Mouse (Mus musculus) midbrain, embryonic 14.5 days (tissue): Measurements from ENCODE around the gene AC170998.1. TPM values are rescaled to one million over a fixed set of nuclear protein-coding genes. Genes with fewer than 3 reads are reported as not detected.
"Not testable (repeated sequence)": the region's sequence is repeated elsewhere in the genome, so short reads cannot be mapped to it uniquely, and the experiment has no call there.

Source experiments
- ATAC-seq: fragments of 200-750 bp; cut with Nextera tagmentation; 2 replicates; pipeline ENCODE4 v1.8.0; 2017; ENCODE audit warnings: moderate number of reproducible peaks, moderate library complexity; ENCODE audit not compliant: low FRiP score, low TSS enrichment
- DNase-seq: peaks from one replicate; pipeline ENCODE4 v3.0.0-alpha.2; 2015
- H3K27ac ChIP-seq: fragments of 300-500 bp; sonication (generic); replicated peaks from 2 replicates; pipeline ENCODE4 v1.5.1; 2014; ENCODE audit warnings: mild to moderate bottlenecking, low read depth, low read length, moderate library complexity
- H3K27me3 ChIP-seq: fragments of 300-500 bp; sonication (generic); 2 replicates; pipeline ENCODE4 v1.6.1; 2014; ENCODE audit warnings: low read length, control low read depth, mixed read lengths; ENCODE audit not compliant: control insufficient read depth, insufficient read depth
- H3K36me3 ChIP-seq: fragments of 300-500 bp; sonication (generic); 2 replicates; pipeline ENCODE4 v1.6.1; 2014; ENCODE audit warnings: low read length, control low read depth; ENCODE audit not compliant: control insufficient read depth, insufficient read depth
- H3K4me1 ChIP-seq: fragments of 300-500 bp; sonication (generic); 2 replicates; pipeline ENCODE4 v1.6.1; 2014; ENCODE audit warnings: mild to moderate bottlenecking, antibody characterized with exemption, low read length, control low read depth; ENCODE audit not compliant: control insufficient read depth, insufficient read depth
- H3K4me2 ChIP-seq: fragments of 300-500 bp; sonication (generic); 2 replicates; pipeline ENCODE4 v1.6.1; 2014; ENCODE audit warnings: mild to moderate bottlenecking, low read length, moderate library complexity
- H3K4me3 ChIP-seq: fragments of 300-500 bp; sonication (generic); replicated peaks from 2 replicates; pipeline ENCODE4 v1.5.1; 2014; ENCODE audit warnings: low read depth, low read length
- H3K9ac ChIP-seq: fragments of 300-500 bp; sonication (generic); replicated peaks from 2 replicates; pipeline ENCODE4 v1.6.1; 2014; ENCODE audit warnings: mild to moderate bottlenecking, low read length, moderate library complexity
- H3K9me3 ChIP-seq: fragments of 300-500 bp; sonication (generic); 2 replicates; pipeline ENCODE4 v1.6.1; 2016; ENCODE audit warnings: low read length, control low read depth, mixed read lengths; ENCODE audit not compliant: control insufficient read depth
- WGBS: fragments of 180-500 bp; shearing (Covaris S2); extraction: QIAGEN DNeasy Blood & Tissue Kit; methylation state at CpG from one replicate; pipeline ENCODE4 v1.1.7; 2014; 5-methylcytosine and 5-hydroxymethylcytosine counted together
- polyA plus RNA-seq: library from polyadenylated mRNA; unstranded; fragments of >200 nt; fragmentation: Nextera tagmentation; extraction: Ambion mirVana; gene quantifications from 2 replicates; pipeline ENCODE4 v1.2.1, GENCODE M21; 2014

The AC170998.1 gene
- polyA plus RNA-seq, 1 experiment from 2014 or later: 2.1 TPM

GRCm38 (mm10) chr17:28709552-28710290, 16.2 kb upstream of the AC170998.1 start:
- DNase-seq (no peak), ATAC-seq (no peak)
- H3K27me3 ChIP-seq: no peaks in the 10 kb centered on the region
- H3K27ac ChIP-seq: no peak overlapping the region
- no peaks in the 10 kb centered on the region for H3K4me1 ChIP-seq
- no peak overlapping the region for H3K9ac ChIP-seq
- no peaks in the 10 kb centered on the region for H3K9me3 ChIP-seq
- H3K4me2 ChIP-seq: no peak overlapping the region
- 94% methylated on average over 8 of the region's 8 CpGs for WGBS
- peaks cover 10% of the 10 kb centered on the region for H3K36me3 ChIP-seq
- H3K4me3 ChIP-seq: no peak overlapping the region

- H3K4me3 ChIP-seq: no peak overlapping the region
- H3K27me3 ChIP-seq: no peaks in the 10 kb centered on the region
- H3K9me3 ChIP-seq: no peaks in the 10 kb centered on the region
- H3K36me3 ChIP-seq: peaks cover 16% of the 10 kb centered on the region
- 93% methylated on average over 8 of the region's 8 CpGs for WGBS
- ATAC-seq (no peak), DNase-seq (no peak)
- no peaks in the 10 kb centered on the region for H3K4me1 ChIP-seq
- H3K9ac ChIP-seq: no peak overlapping the region
- H3K27ac ChIP-seq: no peak overlapping the region
- no peak overlapping the region for H3K4me2 ChIP-seq
Measured at GRCm38 (mm10) chr17:28710291-28710688, 15.6 kb upstream of the AC170998.1 start.

GRCm38 (mm10) chr17:28711237-28711636, 14.6 kb upstream of the AC170998.1 start:
- H3K9me3 ChIP-seq: no peaks in the 10 kb centered on the region
- 84% methylated on average over 6 of the region's 6 CpGs for WGBS
- H3K4me3 ChIP-seq: no peak overlapping the region
- H3K36me3 ChIP-seq: peaks cover 24% of the 10 kb centered on the region
- no peak overlapping the region for H3K27ac ChIP-seq
- no peak for ATAC-seq
- DNase-seq: no peak
- H3K27me3 ChIP-seq: no peaks in the 10 kb centered on the region
- H3K4me2 ChIP-seq: no peak overlapping the region
- H3K9ac ChIP-seq: no peak overlapping the region
- H3K4me1 ChIP-seq: no peaks in the 10 kb centered on the region

- peaks cover 35% of the 10 kb centered on the region for H3K36me3 ChIP-seq
- no peak overlapping the region for H3K9ac ChIP-seq
- DNase-seq (no peak), ATAC-seq (no peak)
- WGBS: 92% methylated on average over 6 of the region's 6 CpGs
- H3K4me3 ChIP-seq: no peak overlapping the region
- H3K4me1 ChIP-seq: no peaks in the 10 kb centered on the region
- H3K27me3 ChIP-seq: no peaks in the 10 kb centered on the region
- no peaks in the 10 kb centered on the region for H3K9me3 ChIP-seq
- H3K27ac ChIP-seq: no peak overlapping the region
- H3K4me2 ChIP-seq: no peak overlapping the region
Measured at GRCm38 (mm10) chr17:28712305-28712704, 13.6 kb upstream of the AC170998.1 start.

GRCm38 (mm10) chr17:28714006-28714405, 11.9 kb upstream of the AC170998.1 start:
- H3K9me3 ChIP-seq: no peaks in the 10 kb centered on the region
- ATAC-seq: no peak
- over 99% methylated on average over 3 of the region's 3 CpGs for WGBS
- no peak overlapping the region for H3K9ac ChIP-seq
- no peak overlapping the region for H3K4me2 ChIP-seq
- no peaks in the 10 kb centered on the region for H3K27me3 ChIP-seq
- H3K27ac ChIP-seq: no peak overlapping the region
- peaks cover 46% of the 10 kb centered on the region for H3K36me3 ChIP-seq
- DNase-seq: no peak
- H3K4me1 ChIP-seq: no peaks in the 10 kb centered on the region
- no peak overlapping the region for H3K4me3 ChIP-seq

GRCm38 (mm10) chr17:28715832-28716548, 9.9 kb upstream of the AC170998.1 start:
- Histone ChIP-seq H3K27ac (no peak overlapping the region), H3K4me1 (no peaks in the 10 kb centered on the region), H3K9me3 (no peaks in the 10 kb centered on the region), H3K9ac (no peak overlapping the region), H3K27me3 (no peaks in the 10 kb centered on the region), H3K36me3 (peaks cover 63% of the 10 kb centered on the region), H3K4me3 (no peak overlapping the region), H3K4me2 (no peak overlapping the region)
- no peak for ATAC-seq
- no peak for DNase-seq
- WGBS: 84% methylated on average over 7 of the region's 7 CpGs

GRCm38 (mm10) chr17:28717535-28717934, 8.3 kb upstream of the AC170998.1 start:
- peaks cover 76% of the 10 kb centered on the region for H3K36me3 ChIP-seq
- no peaks in the 10 kb centered on the region for H3K27me3 ChIP-seq
- H3K4me3 ChIP-seq: no peak overlapping the region
- DNase-seq (no peak), ATAC-seq (no peak)
- no peaks in the 10 kb centered on the region for H3K4me1 ChIP-seq
- no peak overlapping the region for H3K9ac ChIP-seq
- no peak overlapping the region for H3K4me2 ChIP-seq
- WGBS: 84% methylated on average over 3 of the region's 3 CpGs
- no peak overlapping the region for H3K27ac ChIP-seq
- no peaks in the 10 kb centered on the region for H3K9me3 ChIP-seq

- ATAC-seq, H3K4me1 ChIP-seq, H3K27me3 ChIP-seq, DNase-seq, H3K27ac ChIP-seq, H3K4me3 ChIP-seq, H3K9me3 ChIP-seq, H3K4me2 ChIP-seq, H3K9ac ChIP-seq: not testable (repeated sequence)
- peaks cover 72% of the 10 kb centered on the region for H3K36me3 ChIP-seq
- 96% methylated on average over 11 of the region's 11 CpGs for WGBS
Measured at GRCm38 (mm10) chr17:28727511-28727910, 1.6 kb downstream of the AC170998.1 start.
